Mouse (Mus musculus): ENCODE measurements around the gene Grik1.

Grik1 gene

DNA sequence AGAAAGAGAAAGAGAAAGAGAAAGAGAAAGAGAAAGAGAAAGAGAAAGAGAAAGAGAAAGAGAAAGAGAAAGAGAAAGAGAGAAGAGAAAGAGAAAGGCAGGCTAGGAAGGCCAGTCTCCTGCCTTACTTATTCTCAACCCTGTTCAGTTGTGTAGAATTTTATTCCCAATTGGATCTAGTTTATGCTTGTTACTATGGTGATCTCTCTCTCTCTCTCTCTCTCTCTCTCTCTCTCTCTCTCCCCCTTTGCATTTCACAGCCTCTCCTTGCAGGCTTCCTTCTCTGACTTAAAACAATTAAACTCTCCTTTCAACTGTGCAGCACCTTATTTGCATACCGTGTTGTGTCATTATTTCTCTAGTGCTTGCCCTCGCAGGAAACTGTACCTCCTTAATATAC is 147.5 kb downstream of the Grik1 start:
- no peak for DNase-seq (ENCODE audit: low read depth, low spot score)

GRCm38 (mm10) chr16:88142136-88142535 is 147.9 kb downstream of the Grik1 start:
- DNase-seq (ENCODE audit: low read depth, low spot score) = no peak

GRCm38 (mm10) chr16:88141594-88141993 is 148.5 kb downstream of the Grik1 start:
- DNase-seq (ENCODE audit: low read depth, low spot score) = no peak

DNA sequence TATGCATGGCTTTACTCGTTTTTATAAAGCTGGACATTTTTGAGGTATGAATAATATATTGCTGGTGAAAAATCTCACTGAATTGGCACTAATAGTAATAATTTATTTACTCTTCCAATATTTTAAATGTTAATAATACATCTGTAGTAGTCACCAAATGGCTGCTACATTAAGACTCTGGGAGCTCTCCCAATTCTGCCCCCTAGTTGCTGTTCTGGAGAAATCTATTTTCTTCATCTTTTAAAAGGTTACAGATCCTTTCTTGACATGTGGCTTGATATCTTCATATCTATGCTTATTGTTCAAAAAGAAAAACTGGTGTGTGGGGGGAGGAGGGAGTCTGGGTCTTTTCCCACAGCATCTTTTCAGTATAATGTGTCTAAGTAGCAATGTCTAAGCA is 151.2 kb downstream of the Grik1 start:
- no peak for DNase-seq (ENCODE audit: low read depth, low spot score)

DNA sequence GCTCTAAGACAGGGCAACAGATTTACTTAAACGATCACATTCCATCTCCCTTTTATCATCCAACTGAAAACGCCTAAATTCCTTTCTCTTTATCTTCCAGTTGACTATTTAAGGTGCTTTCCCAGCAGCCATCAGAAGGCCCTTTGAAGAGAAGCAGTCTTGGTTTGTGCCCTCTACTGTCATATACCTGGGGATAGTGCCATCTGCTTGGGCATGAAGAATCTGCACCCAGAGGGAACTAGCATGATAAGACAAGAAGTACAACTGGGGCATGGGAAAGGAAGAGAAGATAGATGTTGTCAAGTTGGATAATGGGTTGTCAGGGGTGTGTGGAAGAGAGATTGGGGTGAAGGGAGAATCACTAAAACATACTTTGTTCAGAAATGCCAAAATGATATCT is 157.1 kb downstream of the Grik1 start:
- no peak for DNase-seq (ENCODE audit: low read depth, low spot score)

DNA sequence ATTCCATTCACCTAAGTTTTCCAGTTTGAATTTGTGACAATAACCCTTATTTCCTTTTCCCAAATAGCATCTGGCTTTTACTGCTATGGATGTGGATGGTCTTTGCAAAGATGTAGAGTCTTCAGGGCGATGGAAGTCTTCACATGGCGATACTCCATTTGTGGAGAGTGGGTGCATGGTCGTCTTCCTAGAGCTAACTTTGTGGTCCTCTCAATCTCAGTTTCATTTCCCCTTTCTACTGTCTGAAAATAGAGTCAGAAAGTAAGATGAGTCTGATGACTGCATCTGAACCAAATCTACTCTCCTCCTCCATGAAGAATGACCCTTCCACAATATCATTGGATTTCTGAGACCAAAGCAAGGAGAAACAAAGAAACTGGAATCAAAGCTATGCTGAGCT is 159.0 kb downstream of the Grik1 start:
- DNase-seq (ENCODE audit: low read depth, low spot score) = no peak

DNA sequence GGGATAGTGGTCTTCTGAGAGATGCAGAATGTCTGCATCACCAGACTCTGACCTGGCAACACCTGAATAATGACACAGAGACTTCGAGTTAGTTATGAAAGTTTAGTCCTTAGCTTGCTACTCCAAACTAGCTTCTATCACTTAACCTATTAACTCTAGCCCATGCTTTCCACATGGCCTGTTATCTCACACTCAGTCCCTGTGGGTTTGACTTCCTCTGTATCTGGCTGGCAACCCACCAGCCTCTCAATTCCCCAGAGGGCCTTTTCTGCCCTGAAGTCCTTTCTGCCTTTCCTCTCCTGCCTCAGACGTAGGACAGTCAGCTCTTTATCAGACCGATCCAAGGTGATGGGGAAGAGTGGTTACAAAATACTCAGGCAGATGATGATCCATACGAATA is 165.0 kb downstream of the Grik1 start:
- no peak for DNase-seq (ENCODE audit: low read depth, low spot score)

GRCm38 (mm10) chr16:88112551-88113138 is 177.4 kb downstream of the Grik1 start:
- peak; percentile 2 for DNase-seq (ENCODE audit: low read depth, low spot score)

- no peak for DNase-seq (ENCODE audit: low read depth, low spot score)
Measured at GRCm38 (mm10) chr16:88111459-88111858, 178.6 kb downstream of the Grik1 start.

- no peak for DNase-seq (ENCODE audit: low read depth, low spot score)
Measured at GRCm38 (mm10) chr16:88094206-88094789, 195.8 kb downstream of the Grik1 start.

DNA sequence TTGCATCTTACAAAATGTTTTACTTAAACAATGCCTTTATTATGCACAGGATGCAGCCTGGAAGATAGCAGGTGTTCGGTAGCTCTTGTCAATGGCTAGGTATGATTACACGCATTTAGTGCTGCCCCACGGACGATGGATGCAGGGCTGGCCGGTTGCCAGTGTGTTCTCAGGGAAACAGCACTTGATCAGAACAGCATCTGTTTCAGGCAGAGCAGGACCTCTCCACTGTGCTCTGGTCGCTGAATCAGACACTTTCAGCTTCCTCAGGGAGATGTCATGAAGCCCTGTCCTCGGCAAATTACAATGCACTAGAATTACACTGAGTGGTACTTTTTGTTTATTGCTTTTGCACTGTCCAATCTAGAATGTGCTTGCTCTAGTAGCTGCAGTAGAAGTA is 202.8 kb downstream of the Grik1 start:
- no peak for DNase-seq (ENCODE audit: low read depth, low spot score)

DNA sequence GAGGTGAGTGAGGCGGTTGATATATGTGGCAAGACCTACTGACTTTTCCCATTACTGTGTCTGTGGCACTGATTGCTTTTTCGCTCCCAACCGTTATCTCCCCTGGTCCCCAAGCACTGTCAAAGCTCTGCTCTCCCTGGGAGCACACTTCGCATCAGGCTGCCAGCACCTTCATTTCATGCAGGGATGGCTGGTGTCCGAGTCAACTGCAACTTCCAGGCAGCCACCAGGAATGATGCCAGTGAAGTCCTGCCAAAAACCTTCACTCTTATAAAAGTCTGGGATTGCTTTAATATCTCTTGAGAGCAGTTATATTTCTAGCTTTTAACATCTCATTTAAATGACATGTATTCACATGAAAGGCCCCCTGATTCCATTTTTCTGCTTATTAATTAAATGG is 215.3 kb downstream of the Grik1 start:
- no peak for DNase-seq (ENCODE audit: low read depth, low spot score)

DNA sequence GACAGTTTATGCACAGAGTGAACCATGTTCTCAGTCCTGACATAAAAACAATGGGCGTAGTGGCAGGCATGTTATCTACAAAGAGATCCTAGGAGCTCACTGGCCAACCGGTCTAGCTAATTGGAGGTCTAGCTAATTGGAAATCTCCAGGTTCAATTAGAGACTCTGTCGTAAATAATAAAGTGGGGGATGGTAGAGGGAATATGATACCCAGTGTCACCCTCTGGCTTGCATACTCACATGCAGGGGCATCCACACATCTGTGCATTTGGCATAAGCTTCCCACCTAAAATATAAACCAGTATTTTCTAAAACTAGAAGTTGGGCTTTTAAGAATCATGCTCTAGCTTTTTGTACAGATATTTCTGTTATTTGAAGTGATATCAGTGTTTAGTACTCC is 229.1 kb downstream of the Grik1 start:
- no peak for DNase-seq (ENCODE audit: low read depth, low spot score)

GRCm38 (mm10) chr16:88048121-88048520 is 241.9 kb downstream of the Grik1 start:
- DNase-seq (ENCODE audit: low read depth, low spot score) = no peak

- DNase-seq (ENCODE audit: low read depth, low spot score) = no peak
Measured at GRCm38 (mm10) chr16:88044321-88044720, 245.7 kb downstream of the Grik1 start.

- DNase-seq (ENCODE audit: low read depth, low spot score) = no peak
Measured at GRCm38 (mm10) chr16:88042458-88042857, 247.6 kb downstream of the Grik1 start.

- no peak for DNase-seq (ENCODE audit: low read depth, low spot score)
Measured at GRCm38 (mm10) chr16:88038503-88039091, 251.5 kb downstream of the Grik1 start.

DNA sequence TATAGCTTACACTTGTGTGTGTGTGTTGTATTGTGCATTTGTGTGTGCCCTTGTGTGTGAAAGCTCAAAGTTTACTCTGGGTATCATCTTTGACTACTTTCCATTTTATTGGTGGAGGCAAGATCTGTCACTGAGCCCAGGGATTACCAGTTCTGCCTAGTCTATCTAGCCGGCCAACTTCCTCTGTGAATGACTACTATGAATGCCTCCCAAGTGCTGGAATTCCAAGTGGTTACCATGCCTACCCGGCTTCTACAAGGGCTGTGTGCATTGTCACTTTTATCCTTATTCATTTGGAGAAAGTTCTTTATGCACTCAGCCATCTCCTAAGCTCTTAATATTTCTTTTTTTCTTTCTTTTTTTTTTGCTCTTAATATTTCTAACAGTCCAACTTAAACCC is 301.3 kb downstream of the Grik1 start:
- no peak for DNase-seq (ENCODE audit: low read depth, low spot score)

- DNase-seq (ENCODE audit: low read depth, low spot score) = no peak
Measured at GRCm38 (mm10) chr16:87984201-87984870, 305.7 kb downstream of the Grik1 start.

DNA sequence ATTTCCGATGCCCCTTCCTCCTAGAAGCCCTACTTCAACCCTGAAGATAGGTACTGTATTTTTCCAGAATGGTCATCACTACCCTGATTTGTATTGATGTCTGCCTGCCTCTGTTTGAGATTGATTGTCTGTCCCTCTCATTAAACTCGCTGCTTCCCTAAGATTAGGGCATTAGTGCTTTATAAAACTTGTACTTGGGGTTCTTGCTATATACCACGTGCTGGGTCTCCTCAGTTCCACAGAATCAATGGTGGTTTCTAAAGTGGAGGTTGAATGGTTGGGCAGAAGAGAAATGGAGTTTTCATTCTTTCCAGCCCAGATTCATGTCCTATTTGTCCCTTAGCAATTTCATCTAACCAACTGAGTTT is 316.0 kb downstream of the Grik1 start:
- no peak for DNase-seq (ENCODE audit: low read depth, low spot score)

GRCm38 (mm10) chr16:87973394-87974075 is 316.5 kb downstream of the Grik1 start:
- no peak for DNase-seq (ENCODE audit: low read depth, low spot score)

DNA sequence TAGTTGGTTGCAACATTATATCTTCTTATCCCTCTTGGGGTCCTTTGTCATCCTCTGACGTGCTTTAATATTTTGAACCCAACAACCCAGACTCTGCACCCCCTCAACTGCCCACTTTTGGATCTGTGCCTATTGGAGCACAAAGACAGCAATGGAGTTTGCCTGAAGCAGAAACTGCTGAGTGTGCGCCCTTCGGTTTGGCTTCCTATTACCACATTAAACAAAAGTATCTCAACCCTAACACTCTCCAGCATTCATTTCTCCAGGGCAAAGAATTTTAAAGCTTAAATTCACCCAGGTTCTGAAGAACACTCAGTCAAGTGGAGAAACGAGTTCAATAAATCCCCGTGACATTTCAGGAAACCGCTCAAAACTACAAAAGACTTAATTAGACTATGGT is 318.2 kb downstream of the Grik1 start:
- DNase-seq (ENCODE audit: low read depth, low spot score) = no peak

Measured in skeletal muscle tissue, adult 2 months (tissue).